Mouse (Mus musculus) embryonic fibroblast, embryonic 13.5 days (primary cell): ENCODE results near the gene Cotl1.

ENCODE experiments used
- CTCF ChIP-seq: IDR thresholded peaks from 2 replicates; pipeline ENCODE4 v1.5.1; 2011; ENCODE audit warnings: mild to moderate bottlenecking, control low read depth, low read length, moderate library complexity, borderline replicate concordance; ENCODE audit not compliant: insufficient read depth
- POLR2A ChIP-seq: IDR thresholded peaks from 2 replicates; pipeline ENCODE4 v1.6.1; 2011; ENCODE audit warnings: low read depth, mild to moderate bottlenecking, control low read depth, low read length, moderate library complexity

DNA sequence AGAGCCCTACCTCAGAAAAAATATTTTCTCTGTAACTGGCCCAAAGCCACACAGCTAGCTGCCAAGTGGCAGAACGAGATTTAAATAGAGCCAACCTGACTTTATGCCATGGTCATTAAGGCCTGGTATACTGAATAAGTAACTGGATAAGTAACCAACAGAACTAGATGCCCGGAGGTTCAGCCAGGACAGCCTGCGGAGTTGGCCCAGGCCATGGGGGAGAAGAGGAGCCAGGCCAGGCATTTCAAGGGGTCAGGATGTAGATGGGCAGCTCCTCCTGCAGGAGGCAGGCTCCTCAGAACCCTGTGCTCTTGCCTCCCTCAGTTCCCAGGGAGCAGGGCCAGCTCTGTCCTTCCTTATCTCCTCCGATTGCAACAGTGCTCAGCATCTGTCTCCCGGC lies 15.3 kb upstream of the Cotl1 start:
- TF ChIP-seq POLR2A (no peak), CTCF (no peak)
